Mouse (Mus musculus) hindlimb bud, embryonic 11.5 days (tissue): Measurements from ENCODE around the gene Gpx4.

Experiments
- DNase-seq: peaks from one replicate; pipeline ENCODE4 v3.0.0-alpha.2; 2012; ENCODE audit warnings: low read depth, low spot score; ENCODE audit errors: extremely low spot score

The Gpx4 gene

DNA sequence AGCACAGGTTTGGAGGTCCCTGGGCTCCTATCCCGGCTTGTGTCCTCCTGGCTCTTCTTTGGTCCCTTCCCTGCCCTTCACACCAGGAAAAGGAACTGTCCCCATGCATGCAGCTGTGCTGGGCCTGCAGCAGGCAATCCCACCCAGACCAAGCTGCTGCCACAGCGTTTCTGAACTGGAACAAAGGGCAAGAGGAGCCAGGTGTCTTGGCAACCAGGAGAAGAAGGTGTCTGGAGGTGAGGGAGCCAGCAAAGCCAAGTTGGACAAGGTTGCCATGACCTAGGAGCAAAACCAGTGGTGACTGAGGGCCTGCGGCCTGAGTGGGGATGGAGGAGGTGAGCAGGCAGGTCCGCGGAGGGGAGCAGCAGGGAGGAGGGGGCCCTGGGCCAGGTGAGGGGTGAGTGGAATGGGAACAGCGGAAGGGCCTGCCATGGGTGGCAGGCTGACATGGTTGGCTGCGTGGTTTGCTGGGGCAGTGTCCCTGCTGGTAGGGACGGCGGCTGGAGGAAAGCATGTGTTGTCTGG, at the start of gene Gpx4:
Gpx4 (plus strand) TSS at position 126 of the 525 bp plus-strand sequence.
- DNase-seq, result no peak

DNA sequence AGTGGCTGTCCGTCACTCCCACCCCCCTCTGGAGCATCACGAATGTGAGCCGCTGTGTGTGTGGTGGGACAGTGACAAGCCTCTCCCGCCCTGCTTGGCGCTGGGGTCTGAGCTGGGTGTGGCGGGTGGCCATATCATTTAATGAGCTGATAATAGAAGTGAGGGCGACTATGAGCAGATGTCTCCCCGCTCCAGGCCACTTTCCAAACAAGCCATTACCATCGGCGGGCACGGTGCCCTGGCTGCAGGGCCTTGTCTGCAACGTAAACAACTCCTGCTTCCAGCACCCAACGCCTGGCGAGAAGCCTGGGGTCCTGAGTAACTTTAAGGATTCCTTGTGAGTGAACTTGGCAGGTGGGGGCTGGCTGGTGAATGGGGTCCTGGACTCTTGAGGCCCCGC, 49.1 kb upstream of the Gpx4 start:
- DNase-seq, result no peak

DNA sequence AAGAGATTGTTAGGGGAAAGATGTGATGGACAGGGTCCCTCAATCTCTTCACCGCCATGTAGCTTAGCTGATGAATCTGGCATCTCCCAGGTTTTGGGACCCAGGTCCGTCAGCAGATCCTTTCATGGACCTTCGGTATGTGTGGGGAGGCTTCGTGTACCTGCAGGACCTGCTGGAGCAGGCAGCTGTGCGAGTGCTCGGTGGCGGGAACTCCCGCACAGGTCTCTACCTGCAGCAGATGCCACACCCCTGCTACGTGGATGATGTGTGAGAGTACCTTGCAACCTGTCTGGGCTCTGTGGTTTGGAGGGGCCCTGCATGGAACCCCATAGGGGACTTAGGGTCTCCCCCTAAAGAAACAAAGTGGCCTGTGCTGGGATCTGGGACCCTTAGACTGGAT, 45.0 kb upstream of the Gpx4 start:
- no peak for DNase-seq

GRCm38 (mm10) chr10:80002829-80003228, 44.1 kb upstream of the Gpx4 start:
- no peak for DNase-seq

DNA sequence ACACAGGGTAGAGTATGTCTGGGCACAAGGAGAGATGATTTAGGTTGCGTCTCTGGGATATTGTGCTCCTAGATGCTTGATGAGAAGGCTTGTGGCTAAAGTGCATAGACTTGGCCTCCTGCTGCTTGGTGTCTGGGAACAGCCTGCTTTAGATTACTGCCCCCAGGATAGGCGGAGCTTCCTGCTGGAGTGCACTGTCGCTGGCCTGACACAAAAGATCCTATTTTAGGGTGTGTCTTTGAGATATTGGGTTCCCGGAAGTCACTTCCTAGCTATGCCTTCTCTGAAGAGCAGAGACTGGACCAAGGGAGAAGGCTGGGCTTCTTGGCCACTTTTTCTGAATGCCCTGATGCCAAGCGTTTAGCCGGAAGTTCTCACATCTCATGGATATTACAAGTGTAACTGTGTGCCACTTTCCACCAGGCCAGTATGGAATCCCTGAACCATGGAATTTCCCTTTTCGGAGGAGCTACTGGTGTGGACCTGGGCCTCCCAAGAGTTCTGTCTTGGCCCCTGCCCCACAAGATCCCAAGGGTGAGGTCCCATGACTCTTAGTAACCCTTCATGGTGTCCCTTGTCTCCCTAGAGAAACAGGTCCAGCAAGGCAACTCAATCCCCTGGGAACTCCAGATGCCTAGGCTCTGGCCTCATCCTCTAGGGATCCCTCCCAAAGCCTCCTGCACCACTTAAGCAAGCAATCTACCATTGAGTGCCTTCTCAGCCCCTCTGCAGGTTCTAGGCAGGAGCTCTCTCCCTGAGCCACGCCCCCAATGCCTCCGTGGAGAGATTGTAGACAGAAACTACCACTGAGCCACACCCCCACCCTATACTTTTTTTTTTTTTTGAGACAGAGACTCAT, 43.4 kb upstream of the Gpx4 start:
- DNase-seq, result no peak

- no peak for DNase-seq
Observed at GRCm38 (mm10) chr10:80004233-80004705, 42.7 kb upstream of the Gpx4 start.

DNA sequence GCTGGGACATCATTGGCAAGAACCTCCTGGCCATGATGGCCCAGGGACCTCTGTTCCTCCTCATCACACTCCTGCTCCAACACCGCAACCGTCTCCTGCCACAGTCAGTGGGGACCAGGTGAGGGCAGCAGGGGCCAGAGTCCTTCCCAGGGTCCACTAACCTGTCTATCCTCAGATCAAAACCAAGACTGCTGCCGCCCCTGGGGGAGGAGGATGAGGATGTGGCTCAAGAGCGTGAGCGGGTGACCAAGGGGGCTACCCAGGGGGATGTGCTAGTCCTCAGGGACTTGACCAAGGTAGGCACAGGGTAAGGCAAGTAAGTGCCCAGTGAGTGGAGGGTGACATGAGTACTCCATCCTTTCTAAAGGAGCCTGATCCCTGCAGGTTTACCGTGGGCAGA, 35.2 kb upstream of the Gpx4 start:
- no peak for DNase-seq

DNA sequence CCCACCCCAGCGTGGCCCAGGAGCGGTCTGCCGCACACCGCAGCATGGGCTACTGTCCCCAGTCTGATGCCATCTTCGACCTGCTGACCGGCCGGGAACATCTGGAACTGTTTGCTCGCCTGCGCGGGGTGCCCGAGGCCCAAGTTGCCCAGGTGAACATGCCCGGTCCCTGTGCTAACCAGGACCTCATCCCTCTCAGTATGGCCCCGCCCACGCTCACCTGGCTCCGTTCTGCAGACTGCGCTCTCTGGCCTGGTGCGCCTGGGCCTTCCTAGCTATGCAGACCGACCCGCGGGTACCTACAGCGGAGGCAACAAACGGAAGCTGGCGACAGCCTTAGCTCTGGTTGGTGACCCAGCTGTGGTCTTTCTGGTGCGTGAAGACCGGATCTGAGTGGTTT, 33.4 kb upstream of the Gpx4 start:
- DNase-seq, result no peak

GRCm38 (mm10) chr10:80014484-80015290, 32.3 kb upstream of the Gpx4 start:
- no peak for DNase-seq

GRCm38 (mm10) chr10:80015583-80015982, 31.4 kb upstream of the Gpx4 start:
- DNase-seq, result no peak

- DNase-seq, result no peak
Observed at GRCm38 (mm10) chr10:80016511-80016910, 30.5 kb upstream of the Gpx4 start, which contains the start of gene Arhgap45. Arhgap45 (plus strand) TSS chr10:80016653.

- no peak for DNase-seq
Observed at GRCm38 (mm10) chr10:80016931-80017330, 30.0 kb upstream of the Gpx4 start.

DNA sequence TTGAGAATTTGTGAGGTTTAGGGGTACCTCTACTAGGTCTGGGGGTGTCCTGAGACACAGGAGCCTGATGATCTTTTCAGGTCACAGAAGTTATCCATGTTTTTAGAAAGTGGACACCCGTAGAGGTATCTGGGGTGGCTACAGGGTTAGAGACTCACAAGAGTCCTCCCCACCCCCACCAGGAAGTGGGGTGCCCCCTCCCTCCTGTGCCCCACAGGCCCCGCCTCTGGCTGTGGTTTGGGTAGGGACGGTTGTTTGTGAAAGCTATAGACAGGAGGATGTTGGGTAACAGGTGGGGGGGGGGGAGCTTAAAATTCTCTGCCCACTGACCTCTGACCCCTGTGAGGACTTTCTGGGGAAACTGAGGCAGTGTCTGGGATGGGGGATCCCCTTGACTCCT, 29.6 kb upstream of the Gpx4 start:
- DNase-seq, result no peak

GRCm38 (mm10) chr10:80017771-80018170, 29.2 kb upstream of the Gpx4 start:
- no peak for DNase-seq

GRCm38 (mm10) chr10:80018739-80019297, 28.1 kb upstream of the Gpx4 start:
- no peak for DNase-seq

DNA sequence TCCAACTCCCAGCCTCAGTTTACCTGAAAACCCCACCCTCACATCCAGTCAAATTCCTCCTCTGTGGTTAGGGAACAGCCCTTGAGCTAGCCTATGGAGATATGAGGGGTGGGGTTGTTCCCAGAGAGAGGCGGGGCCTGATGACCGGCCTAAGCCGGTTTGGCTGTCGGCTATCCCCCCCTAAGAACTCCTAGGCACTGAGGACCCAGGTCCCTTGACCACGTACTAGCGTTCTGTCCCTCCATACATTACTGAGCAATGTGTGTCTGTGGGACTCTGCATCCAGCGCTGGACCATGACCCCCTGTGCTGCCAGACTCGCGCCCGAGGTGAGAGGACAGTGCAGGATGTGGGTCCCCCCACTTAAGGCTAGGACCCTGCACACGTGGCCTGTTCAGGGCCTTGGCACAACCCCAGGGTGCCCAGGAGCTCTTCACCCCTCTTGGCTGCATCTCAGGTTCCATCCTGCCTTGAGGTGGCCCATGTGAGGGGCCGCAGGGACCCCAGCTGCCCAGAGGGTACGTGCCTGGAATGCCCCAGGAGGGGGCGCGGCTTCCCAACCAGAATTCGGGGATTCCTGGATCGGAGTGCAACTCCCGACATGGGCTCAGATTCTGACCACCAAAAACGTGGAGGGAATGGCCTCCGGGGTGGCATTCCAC, 27.4 kb upstream of the Gpx4 start:
- DNase-seq, result no peak

DNA sequence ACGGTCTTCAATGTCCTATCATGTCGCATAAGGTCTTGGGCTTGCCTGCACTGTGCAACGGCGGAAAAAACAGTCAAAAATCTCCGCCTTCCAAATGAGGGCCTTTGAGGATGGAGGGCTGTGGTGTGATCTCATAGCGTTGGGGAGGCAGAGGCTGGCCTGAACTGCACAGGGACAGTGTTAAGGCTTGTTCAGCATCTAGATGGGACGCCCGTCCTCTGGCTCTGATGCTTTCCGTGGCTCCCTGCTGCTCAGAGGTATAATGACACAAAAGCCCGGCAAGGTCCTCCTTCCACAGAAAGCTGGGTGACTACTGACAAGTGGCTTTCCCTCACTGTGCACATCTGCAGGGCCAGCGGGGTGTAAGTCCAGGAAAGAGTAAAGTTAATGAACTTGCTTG, 26.8 kb upstream of the Gpx4 start:
- DNase-seq, result no peak

DNA sequence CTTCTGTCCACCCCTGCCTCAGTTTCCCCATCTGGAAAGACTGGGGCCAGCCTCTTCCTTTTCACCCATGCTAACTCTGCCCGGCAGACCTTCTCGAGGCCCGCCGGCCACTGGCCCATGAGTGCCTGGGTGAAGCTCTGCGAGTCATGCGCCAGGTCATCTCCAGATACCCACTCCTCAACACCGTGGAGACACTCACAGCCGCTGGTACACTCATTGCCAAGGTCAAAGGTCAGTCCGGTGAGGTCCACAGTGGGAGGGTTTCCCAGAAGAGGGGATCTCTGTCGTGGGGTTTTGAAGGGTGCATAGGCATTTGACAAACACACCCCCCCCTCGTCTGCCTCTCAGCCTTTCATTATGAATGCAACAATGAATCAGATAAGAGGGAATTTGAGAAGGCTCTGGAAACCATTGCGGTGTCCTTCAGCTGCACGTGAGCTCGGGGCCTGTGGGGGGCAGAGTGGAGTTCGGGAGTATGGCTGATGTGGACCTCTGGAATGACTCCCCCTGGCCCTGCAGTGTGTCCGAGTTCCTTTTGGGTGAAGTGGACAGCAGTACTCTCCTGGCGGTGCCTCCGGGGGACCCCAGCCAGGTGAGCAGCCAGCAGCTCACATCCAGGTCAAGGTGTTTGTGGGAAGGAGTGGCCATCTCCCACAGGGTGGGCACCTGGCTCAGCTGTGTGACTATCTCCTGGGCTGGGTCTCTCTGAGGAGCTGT, 26.2 kb upstream of the Gpx4 start:
- DNase-seq, result no peak

GRCm38 (mm10) chr10:80021320-80021641, 25.7 kb upstream of the Gpx4 start:
- DNase-seq, result no peak

- DNase-seq, result no peak
Observed at GRCm38 (mm10) chr10:80022164-80022563, 24.8 kb upstream of the Gpx4 start.
